Mouse (Mus musculus): ENCODE data around the gene Slc26a6.

Gene Slc26a6

GRCm38 (mm10) chr9:108845390-108845789 lies 7.7 kb upstream of the Slc26a6 start:
- peak; percentile 35 for DNase-seq (ENCODE audit: low spot score)

- DNase-seq (ENCODE audit: low spot score): no peak
Observed at GRCm38 (mm10) chr9:108847374-108847773, 5.7 kb upstream of the Slc26a6 start.

GRCm38 (mm10) chr9:108848419-108848818 lies 4.7 kb upstream of the Slc26a6 start:
- no peak for DNase-seq (ENCODE audit: low spot score)

- peak; percentile 95 for DNase-seq (ENCODE audit: low spot score)
Observed at GRCm38 (mm10) chr9:108853635-108854240, 655 bp downstream of the Slc26a6 start.

- peak; percentile 95 for DNase-seq (ENCODE audit: low spot score)
Observed at GRCm38 (mm10) chr9:108854241-108854696, 1.2 kb downstream of the Slc26a6 start.

- DNase-seq (ENCODE audit: low spot score): no peak
Observed at GRCm38 (mm10) chr9:108855335-108855734, 2.3 kb downstream of the Slc26a6 start.

GRCm38 (mm10) chr9:108858792-108859527 lies 5.9 kb downstream of the Slc26a6 start:
- no peak for DNase-seq (ENCODE audit: low spot score)

GRCm38 (mm10) chr9:108912308-108912707 lies 59.2 kb downstream of the Slc26a6 start:
- DNase-seq (ENCODE audit: low spot score): peak; percentile 35

- no peak for DNase-seq (ENCODE audit: low spot score)
Observed at GRCm38 (mm10) chr9:108913161-108913560, 60.1 kb downstream of the Slc26a6 start.

- DNase-seq (ENCODE audit: low spot score): no peak
Observed at GRCm38 (mm10) chr9:108913621-108914020, 60.5 kb downstream of the Slc26a6 start.

- DNase-seq (ENCODE audit: low spot score): no peak
Observed at GRCm38 (mm10) chr9:108914491-108914890, 61.4 kb downstream of the Slc26a6 start, which contains the start of gene Tmem89. TSS of gene Tmem89 (plus strand) at chr9:108914619.

- no peak for DNase-seq (ENCODE audit: low spot score)
Observed at GRCm38 (mm10) chr9:108925897-108926296, 72.8 kb downstream of the Slc26a6 start.

- no peak for DNase-seq (ENCODE audit: low spot score)
Observed at GRCm38 (mm10) chr9:108928424-108928823, 75.3 kb downstream of the Slc26a6 start.

GRCm38 (mm10) chr9:108935991-108936390 lies 82.9 kb downstream of the Slc26a6 start:
- DNase-seq (ENCODE audit: low spot score): no peak

GRCm38 (mm10) chr9:108936418-108937364 lies 83.6 kb downstream of the Slc26a6 start, which contains the start of gene Uqcrc1:
TSS of gene Uqcrc1 (plus strand) at chr9:108936633.
- DNase-seq (ENCODE audit: low spot score): peak; percentile 98

GRCm38 (mm10) chr9:108945111-108945510 lies 92.0 kb downstream of the Slc26a6 start:
- DNase-seq (ENCODE audit: low spot score): no peak

GRCm38 (mm10) chr9:108945608-108946007 lies 92.5 kb downstream of the Slc26a6 start:
- DNase-seq (ENCODE audit: low spot score): no peak

- peak; percentile 39 for DNase-seq (ENCODE audit: low spot score)
Observed at GRCm38 (mm10) chr9:108949231-108949966, 96.3 kb downstream of the Slc26a6 start.

GRCm38 (mm10) chr9:108949967-108950728 lies 97.1 kb downstream of the Slc26a6 start:
- DNase-seq (ENCODE audit: low spot score): no peak

- no peak for DNase-seq (ENCODE audit: low spot score)
Observed at GRCm38 (mm10) chr9:108953081-108953636, 100.1 kb downstream of the Slc26a6 start, which contains the start of gene Col7a1. TSS of gene Col7a1 (plus strand) at chr9:108953586.
